Mouse (Mus musculus) CH12.LX (cell line): ENCODE measurements around the gene Rrp15.

Experiments used
- EP300 ChIP-seq: IDR thresholded peaks from 2 replicates; pipeline ENCODE4 v1.6.1; 2011; ENCODE audit warnings: low read length, improper control_type of control experiment
- PAX5 ChIP-seq: IDR thresholded peaks from 2 replicates; pipeline ENCODE4 v1.6.1; 2012; ENCODE audit warnings: low read length, inconsistent platforms, mixed read lengths
- POLR2A ChIP-seq: IDR thresholded peaks from 2 replicates; pipeline ENCODE4 v1.6.1; 2011; ENCODE audit warnings: low read depth, mild to moderate bottlenecking, improper control_type of control experiment, low read length

- TF ChIP-seq POLR2A (no peak), PAX5 (no peak), EP300 (no peak)
These were observed 21.5 kb upstream of the Rrp15 start for GRCm38 (mm10) chr1:186770659-186771058.
